ENCODE assay signal across 23 mouse cellular contexts in genomic region chr1:143646219-143646618, GRCm38 (mm10). TPM values are rescaled to one million over a fixed set of nuclear protein-coding genes. Genes with fewer than 3 reads are reported as not detected.
DNase-seq lines count a peak whose midpoint lies in the region; ATAC-seq and TF ChIP-seq lines count a peak whose summit lies in the region.
"Had no signal": no experiment of that assay in that cellular context is flagged by ENCODE, and none has a peak within 500 bp of the region (broad histone marks: within the 10 kb centered on the region; RNA-seq: fewer than 3 reads in every experiment).

No protein-coding gene starts in this region.

- peak overlapping the region; percentile 6 for H3K4me3 ChIP-seq in hindbrain, embryonic 15.5 days
- no peak overlapping the region for H3K4me3 ChIP-seq in hindbrain, embryonic 10.5 days
- H3K4me3 ChIP-seq in midbrain, embryonic 16.5 days (ENCODE audit: low read depth, low read length) = 0 out of 2 replicates have a peak overlapping the region, but pooled peaks have one; percentile 1
- no peak overlapping the region for H3K4me3 ChIP-seq in midbrain, embryonic 10.5 days
- no peak overlapping the region for H3K4me3 ChIP-seq in hindbrain, postnatal 0 days (ENCODE audit: low read length)
- H3K4me3 ChIP-seq: forebrain, embryonic 13.5 days; heart, embryonic 12.5 days; limb, embryonic 15.5 days; liver, embryonic 15.5 days; neural tube, embryonic 12.5 days; stomach, embryonic 15.5 days had no signal

- H3K4me1 ChIP-seq in hindbrain, embryonic 15.5 days (replicated peaks) = peaks cover 18% of the 10 kb centered on the region
- peaks cover under 1% of the 10 kb centered on the region for H3K4me1 ChIP-seq in hindbrain, embryonic 10.5 days (replicated peaks)
- peaks cover 4% of the 10 kb centered on the region for H3K4me1 ChIP-seq in midbrain, embryonic 16.5 days (ENCODE audit: control insufficient read depth, insufficient read depth, low read length)
- H3K4me1 ChIP-seq in midbrain, embryonic 10.5 days = peaks cover 1% of the 10 kb centered on the region
- H3K4me1 ChIP-seq in hindbrain, postnatal 0 days (ENCODE audit: insufficient read depth, low read length) = no peaks in the 10 kb centered on the region
- H3K4me1 ChIP-seq: heart, embryonic 12.5 days; limb, embryonic 15.5 days; liver, embryonic 15.5 days; neural tube, embryonic 12.5 days; stomach, embryonic 15.5 days had no signal

- H3K27me3 ChIP-seq in hindbrain, embryonic 15.5 days = no peaks in the 10 kb centered on the region
- no peaks in the 10 kb centered on the region for H3K27me3 ChIP-seq in hindbrain, embryonic 10.5 days (ENCODE audit: insufficient read depth, poor library complexity, severe bottlenecking)
- H3K27me3 ChIP-seq in midbrain, embryonic 16.5 days (ENCODE audit: control insufficient read depth, insufficient read depth, low read depth, low read length) = no peaks in the 10 kb centered on the region
- H3K27me3 ChIP-seq in midbrain, embryonic 10.5 days (ENCODE audit: low read depth, poor library complexity, severe bottlenecking) = no peaks in the 10 kb centered on the region
- H3K27me3 ChIP-seq in hindbrain, postnatal 0 days (ENCODE audit: insufficient read depth, low read length) = no peaks in the 10 kb centered on the region
- H3K27me3 ChIP-seq: forebrain, embryonic 13.5 days; heart, embryonic 12.5 days; limb, embryonic 15.5 days; liver, embryonic 15.5 days; neural tube, embryonic 12.5 days; stomach, embryonic 15.5 days had no signal

- TF ChIP-seq CTCF in hindbrain, postnatal 0 days (IDR thresholded peaks at IDR 0.05; ENCODE audit: low read depth) = no peak

- H3K4me2 ChIP-seq in hindbrain, embryonic 15.5 days = peak overlapping the region; percentile 46
- peak overlapping the region; percentile 27; the same call in 1 of the 2 replicates for H3K4me2 ChIP-seq in midbrain, embryonic 16.5 days (ENCODE audit: low read length)
- H3K4me2 ChIP-seq in hindbrain, postnatal 0 days (ENCODE audit: low read depth, low read length) = peak overlapping the region; percentile 50
- H3K4me2 ChIP-seq: heart, embryonic 12.5 days; limb, embryonic 15.5 days; liver, embryonic 15.5 days; neural tube, embryonic 12.5 days; stomach, embryonic 15.5 days had no signal

- ATAC-seq in hindbrain, embryonic 15.5 days (ENCODE audit: low FRiP score, low read depth) = no peak
- no peak for ATAC-seq in midbrain, embryonic 16.5 days
- no peak for ATAC-seq in hindbrain, postnatal 0 days
- ATAC-seq: forebrain, embryonic 13.5 days had no signal

- 0 out of 2 replicates have a peak overlapping the region, but pooled peaks have one; percentile 25 for H3K27ac ChIP-seq in hindbrain, embryonic 15.5 days (replicated peaks)
- H3K27ac ChIP-seq in hindbrain, embryonic 10.5 days = no peak overlapping the region
- 0 out of 2 replicates have a peak overlapping the region, but pooled peaks have one; percentile 1 for H3K27ac ChIP-seq in midbrain, embryonic 16.5 days (ENCODE audit: low read length)
- H3K27ac ChIP-seq in midbrain, embryonic 10.5 days (replicated peaks) = no peak overlapping the region
- H3K27ac ChIP-seq in hindbrain, postnatal 0 days = peak overlapping the region; percentile 6; the same call in 1 of the 2 replicates
- H3K27ac ChIP-seq: forebrain, embryonic 13.5 days; limb, embryonic 15.5 days; liver, embryonic 15.5 days; neural tube, embryonic 12.5 days; stomach, embryonic 15.5 days had no signal

- DNase-seq in cerebellum, postnatal 25 days = peak; percentile 20 to 21
- no peak for DNase-seq in cerebellum, postnatal 36 days
- DNase-seq in hindbrain, embryonic 10.5 days (ENCODE audit: low spot score) = no peak
- no peak for DNase-seq in midbrain, embryonic 10.5 days (ENCODE audit: low spot score)
- DNase-seq in hindbrain, postnatal 0 days (ENCODE audit: low spot score) = peak; percentile 27
- DNase-seq in ovary, adult 18-20 months (ENCODE audit: low spot score) = no peak
- DNase-seq: adrenal gland, postnatal 25 days; B cell, adult 2 months; kidney, adult 8-10 months; kidney, postnatal 14 days; layer of hippocampus, adult 9-11 months; right cerebral cortex, postnatal 25 days; thymus, adult 18-20 months; thymus, postnatal 4 days had no signal

- 63% methylated on average over 4 of the region's 4 CpGs for WGBS in hindbrain, embryonic 15.5 days
- WGBS in hindbrain, embryonic 10.5 days = 83% methylated on average over 4 of the region's 4 CpGs
- WGBS in midbrain, embryonic 16.5 days = 75% methylated on average over 4 of the region's 4 CpGs
- WGBS in midbrain, embryonic 10.5 days = 84% methylated on average over 4 of the region's 4 CpGs
- WGBS in hindbrain, postnatal 0 days = 60% methylated on average over 4 of the region's 4 CpGs

- no peak overlapping the region for H3K9ac ChIP-seq in hindbrain, embryonic 15.5 days
- H3K9ac ChIP-seq in midbrain, embryonic 16.5 days (ENCODE audit: low read depth, low read length) = no peak overlapping the region
- H3K9ac ChIP-seq in hindbrain, postnatal 0 days (replicated peaks; ENCODE audit: low read length) = no peak overlapping the region
- H3K9ac ChIP-seq: forebrain, embryonic 13.5 days; heart, embryonic 12.5 days; limb, embryonic 15.5 days; liver, embryonic 15.5 days; neural tube, embryonic 12.5 days; stomach, embryonic 15.5 days had no signal

- peaks cover 10% of the 10 kb centered on the region; the same call in 1 of the 2 replicates for H3K36me3 ChIP-seq in hindbrain, embryonic 15.5 days
- H3K36me3 ChIP-seq in hindbrain, embryonic 10.5 days = 0 out of 2 replicates have a peak, but pooled peaks cover 3% of the 10 kb centered on the region
- H3K36me3 ChIP-seq in midbrain, embryonic 16.5 days (ENCODE audit: control insufficient read depth, insufficient read depth, low read length) = peaks cover 6% of the 10 kb centered on the region; the same call in 1 of the 2 replicates
- H3K36me3 ChIP-seq in midbrain, embryonic 10.5 days = peaks cover 8% of the 10 kb centered on the region; the same call in 1 of the 2 replicates
- H3K36me3 ChIP-seq in hindbrain, postnatal 0 days (ENCODE audit: insufficient read depth, low read length) = no peaks in the 10 kb centered on the region
- H3K36me3 ChIP-seq: heart, embryonic 12.5 days; stomach, embryonic 15.5 days had no signal

- H3K9me3 ChIP-seq in hindbrain, embryonic 15.5 days = no peaks in the 10 kb centered on the region
- H3K9me3 ChIP-seq in hindbrain, embryonic 10.5 days = no peaks in the 10 kb centered on the region
- H3K9me3 ChIP-seq in midbrain, embryonic 16.5 days (replicated peaks; ENCODE audit: control insufficient read depth, low read length, poor library complexity, severe bottlenecking) = no peaks in the 10 kb centered on the region
- no peaks in the 10 kb centered on the region for H3K9me3 ChIP-seq in midbrain, embryonic 10.5 days (replicated peaks)
- no peaks in the 10 kb centered on the region for H3K9me3 ChIP-seq in hindbrain, postnatal 0 days (ENCODE audit: low read length)
- H3K9me3 ChIP-seq: forebrain, embryonic 13.5 days; heart, embryonic 12.5 days; limb, embryonic 15.5 days; liver, embryonic 15.5 days; neural tube, embryonic 12.5 days; stomach, embryonic 15.5 days had no signal

RNA-seq across cellular contexts. Expression of gene B3galt2, which starts 5.8 kb away (rescaled TPM):
- polyA plus RNA-seq in hindbrain, embryonic 15.5 days (2015; fragmentation: Nextera tagmentation; extraction: Ambion mirVana) = 6.5 and 6.9 TPM in 2 replicates
- polyA plus RNA-seq in hindbrain, embryonic 10.5 days (2016; fragmentation: Nextera tagmentation; extraction: Ambion mirVana) = 0.44 and 0.50 TPM in 2 replicates
- 7.7 and 8.0 TPM in 2 replicates for polyA plus RNA-seq in midbrain, embryonic 16.5 days (2015; fragmentation: Nextera tagmentation; extraction: Ambion mirVana)
- 0.28 and 0.46 TPM in 2 replicates for polyA plus RNA-seq in midbrain, embryonic 10.5 days (2016; fragmentation: Nextera tagmentation; extraction: Ambion mirVana)
- total RNA-seq in hindbrain, postnatal 0 days (2014; rRNA removed) = 12.1 and 13.3 TPM in 2 replicates
- 7.6 and 8.6 TPM in 2 replicates for polyA plus RNA-seq in hindbrain, postnatal 0 days (2015; fragmentation: Nextera tagmentation; extraction: Ambion mirVana)
- total RNA-seq: megakaryocyte progenitor cell, adult 5-6 weeks had no signal

RNA-seq across cellular contexts. Expression of gene Cdc73, which starts 56.5 kb away (rescaled TPM):
- polyA plus RNA-seq in hindbrain, embryonic 15.5 days (2015; fragmentation: Nextera tagmentation; extraction: Ambion mirVana) = 18.5 and 19.1 TPM in 2 replicates
- 27.9 and 34.6 TPM in 2 replicates for polyA plus RNA-seq in hindbrain, embryonic 10.5 days (2016; fragmentation: Nextera tagmentation; extraction: Ambion mirVana)
- polyA plus RNA-seq in midbrain, embryonic 16.5 days (2015; fragmentation: Nextera tagmentation; extraction: Ambion mirVana) = 14.3 and 17.5 TPM in 2 replicates
- polyA plus RNA-seq in midbrain, embryonic 10.5 days (2016; fragmentation: Nextera tagmentation; extraction: Ambion mirVana) = 29.3 and 32.3 TPM in 2 replicates
- total RNA-seq in hindbrain, postnatal 0 days (2014; rRNA removed) = 7.1 and 8.5 TPM in 2 replicates
- 15.3 and 15.8 TPM in 2 replicates for polyA plus RNA-seq in hindbrain, postnatal 0 days (2015; fragmentation: Nextera tagmentation; extraction: Ambion mirVana)

Comparison
In these comparisons a context has a peak if more than half of its experiments do, and no peak if none do; other contexts are left out.
1. DNase-seq: peak in cerebellum, postnatal 25 days (2 of 2) and hindbrain, postnatal 0 days (single experiment); none in cerebellum, postnatal 36 days (0 of 2), hindbrain, embryonic 10.5 days (single experiment), midbrain, embryonic 10.5 days (single experiment) and ovary, adult 18-20 months (single experiment).
2. H3K27ac ChIP-seq: peak in hindbrain, embryonic 15.5 days (single experiment), midbrain, embryonic 16.5 days (single experiment) and hindbrain, postnatal 0 days (single experiment); none in hindbrain, embryonic 10.5 days (single experiment) and midbrain, embryonic 10.5 days (single experiment).
3. H3K4me3 ChIP-seq: peak in hindbrain, embryonic 15.5 days (single experiment) and midbrain, embryonic 16.5 days (single experiment); none in hindbrain, embryonic 10.5 days (single experiment), midbrain, embryonic 10.5 days (single experiment) and hindbrain, postnatal 0 days (single experiment).
4. Peak in every context shown above with its lines, with median percentiles within 50 percentile points of each other: H3K4me2 ChIP-seq.